Mouse (Mus musculus) layer of hippocampus, postnatal 25 days (tissue): ENCODE data around the gene E130218I03Rik. TPM values are rescaled to one million over a fixed set of nuclear protein-coding genes. Genes with fewer than 3 reads are reported as not detected.

Experiments
- DNase-seq, 2 experiments: peaks; one replicate each; pipeline ENCODE4 v3.0.0; 2022; ENCODE audit warnings: mixed read lengths in 2 of 2, low spot score in 1 of 2; ENCODE audit errors: extremely low spot score in 1 of 2
- total RNA-seq, 2 experiments: library from RNA; stranded (reverse); gene quantifications; 2 replicates each; pipeline ENCODE4 v1.2.3; 2021

Gene E130218I03Rik
- total RNA-seq, 2 experiments from 2014 or later = not detected

- DNase-seq = no peak
Measured at GRCm38 (mm10) chr4:134284942-134285341, 41.5 kb downstream of the E130218I03Rik start.

- no peak for DNase-seq
Measured at GRCm38 (mm10) chr4:134286226-134287167, 43.0 kb downstream of the E130218I03Rik start.

GRCm38 (mm10) chr4:134287168-134287564, 43.7 kb downstream of the E130218I03Rik start:
- DNase-seq = peak; percentile 97 to 99

GRCm38 (mm10) chr4:134287575-134288025, 44.1 kb downstream of the E130218I03Rik start, which contains the start of gene Pdik1l:
Gene Pdik1l (minus strand): TSS chr4:134287895.
- peak in 1 of 2 experiments; percentile 60 for DNase-seq

GRCm38 (mm10) chr4:134288397-134289256, 45.2 kb downstream of the E130218I03Rik start:
- no peak for DNase-seq

- DNase-seq = peak; percentile 68 to 86
Measured at GRCm38 (mm10) chr4:134292067-134292466, 48.6 kb downstream of the E130218I03Rik start.

GRCm38 (mm10) chr4:134293061-134293691, 49.7 kb downstream of the E130218I03Rik start:
- DNase-seq = no peak

GRCm38 (mm10) chr4:134293692-134294163, 50.3 kb downstream of the E130218I03Rik start:
- DNase-seq = no peak

Other genes starting within 250 kb of the E130218I03Rik start
- gene Dhdds, start 242.7 kb upstream of the E130218I03Rik start, total RNA-seq = 10 to 100 TPM; 62.2 to 62.6 TPM
- not detected for gene Lin28a, start 224.8 kb upstream of the E130218I03Rik start, total RNA-seq
- gene Zfp683, start 189.8 kb upstream of the E130218I03Rik start, total RNA-seq = not detected
- 1 to 10 TPM; 1.2 to 1.6 TPM for gene Crybg2, start 182.8 kb upstream of the E130218I03Rik start, total RNA-seq
- 1 to 10 TPM; 1.6 TPM for gene Cd52, start 148.6 kb upstream of the E130218I03Rik start, total RNA-seq
- gene Ubxn11, start 141.1 kb upstream of the E130218I03Rik start, total RNA-seq = 10 to 100 TPM; 24.0 to 32.1 TPM
- 100 to 1,000 TPM; 281 to 297 TPM for gene Sh3bgrl3, start 114.9 kb upstream of the E130218I03Rik start, total RNA-seq
- gene Cep85, start 56.5 kb upstream of the E130218I03Rik start, total RNA-seq = 10 to 100 TPM; 11.9 to 13.9 TPM
- gene Gm7534, start 40.7 kb upstream of the E130218I03Rik start, total RNA-seq = not detected
- not detected for gene Catsper4, start 16.3 kb upstream of the E130218I03Rik start, total RNA-seq
- under 1 TPM; 0.57 to 0.70 TPM for gene Cnksr1, start 5.3 kb upstream of the E130218I03Rik start, total RNA-seq
- gene Zfp593, start 1.9 kb downstream of the E130218I03Rik start, total RNA-seq = 10 to 100 TPM in 1 of 2 experiments, 1 to 10 TPM in 1; 9.9 to 10.3 TPM
- gene Gm30191, start 3.3 kb downstream of the E130218I03Rik start, total RNA-seq = not detected
- gene Grrp1, start 10.4 kb downstream of the E130218I03Rik start, total RNA-seq = 1 to 10 TPM; 3.0 to 3.9 TPM
- gene Pdik1l, start 44.2 kb downstream of the E130218I03Rik start, total RNA-seq = 10 to 100 TPM; 15.2 to 16.7 TPM
- not detected for gene Trim63, start 71.5 kb downstream of the E130218I03Rik start, total RNA-seq
- gene Slc30a2, start 99.5 kb downstream of the E130218I03Rik start, total RNA-seq = under 1 TPM in 1 of 2 experiments, not detected in 1; 0.12 TPM
- 10 to 100 TPM; 46.8 TPM for gene Extl1, start 140.2 kb downstream of the E130218I03Rik start, total RNA-seq
- gene Pafah2, start 152.7 kb downstream of the E130218I03Rik start, total RNA-seq = 1 to 10 TPM; 5.0 to 7.6 TPM
- gene Stmn1, start 224.7 kb downstream of the E130218I03Rik start, total RNA-seq = 100 to 1,000 TPM; 338 to 387 TPM